ENCODE assay signal across 8 mouse cellular contexts in the genomic region with DNA sequence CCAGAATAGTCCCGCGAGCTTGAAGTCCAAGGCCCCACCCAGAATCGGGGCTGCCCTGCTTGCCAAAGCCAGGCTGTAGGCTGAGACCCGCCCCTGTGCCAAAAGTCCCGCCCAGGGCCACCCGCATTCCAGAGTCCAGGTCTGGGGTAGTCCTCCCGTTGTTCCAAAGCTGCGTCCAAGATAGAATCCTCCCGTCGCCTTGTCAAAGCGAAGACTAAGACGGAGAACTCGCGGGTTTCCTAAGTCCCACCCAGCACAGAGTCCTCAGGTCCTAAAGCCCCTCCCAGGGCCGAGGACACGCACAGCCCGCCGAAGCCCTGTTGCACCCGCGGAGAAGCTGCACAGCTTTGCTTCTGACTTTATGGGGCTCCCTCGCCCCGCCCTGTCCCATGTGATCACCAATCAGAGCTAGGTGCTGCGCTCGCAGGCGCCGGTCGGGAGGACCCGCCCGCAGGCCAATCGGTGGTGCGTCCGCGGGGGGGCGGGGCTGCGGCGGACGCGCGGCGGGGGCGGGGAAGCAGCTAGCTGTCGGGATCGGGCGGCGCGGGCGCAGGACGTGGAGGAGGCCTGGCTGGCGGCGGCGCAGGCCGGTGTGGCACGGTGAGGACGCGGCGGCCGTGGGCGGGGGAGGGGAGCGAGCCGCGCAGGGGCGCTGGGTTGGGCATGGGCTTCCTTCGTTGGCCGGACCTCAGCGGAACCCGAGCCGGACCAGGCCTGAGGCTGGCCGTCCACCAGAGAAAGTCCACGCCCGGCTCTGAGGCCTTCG. TPM values are rescaled to one million over a fixed set of nuclear protein-coding genes. Genes with fewer than 3 reads are reported as not detected.
DNase-seq lines count a peak whose midpoint lies in the region; ATAC-seq and TF ChIP-seq lines count a peak whose summit lies in the region.

A gene (plus strand): TSS at position 495 of the 766 bp plus-strand sequence.

- peak within 1 kb of the TSS; percentile 83 for H3K4me3 ChIP-seq in ES-Bruce4 (ENCODE audit: low read depth, low read length)
- peak within 1 kb of the TSS; percentile 69 for H3K4me3 ChIP-seq in forebrain, embryonic 13.5 days
- H3K4me3 ChIP-seq in liver, postnatal 0 days (ENCODE audit: low read depth, low read length): peak within 1 kb of the TSS; percentile 64
- peak within 1 kb of the TSS; percentile 56 for H3K4me3 ChIP-seq in neural tube, embryonic 14.5 days (ENCODE audit: low read depth, low read length)

- under 1% methylated on average over 43 of the region's 71 CpGs for WGBS in forebrain, embryonic 13.5 days
- under 1% methylated on average over 71 of the region's 71 CpGs for WGBS in large intestine, adult 2 months
- WGBS in liver, postnatal 0 days (ENCODE audit: insufficient replicate concordance): 0% methylated on average over 64 of the region's 71 CpGs
- WGBS in neural tube, embryonic 14.5 days: under 1% methylated on average over 67 of the region's 71 CpGs

- peak; percentile 42 for TF ChIP-seq POLR2A in ES-Bruce4 (IDR thresholded peaks at IDR 0.05; ENCODE audit: insufficient read depth, low read length)

- peaks cover 7% of the 10 kb centered on the region for H3K36me3 ChIP-seq in ES-Bruce4 (ENCODE audit: control insufficient read depth, insufficient read depth, low read length, poor library complexity, severe bottlenecking)
- peaks cover 12% of the 10 kb centered on the region for H3K36me3 ChIP-seq in forebrain, embryonic 13.5 days (ENCODE audit: poor library complexity, severe bottlenecking)
- peaks cover 10% of the 10 kb centered on the region for H3K36me3 ChIP-seq in liver, postnatal 0 days (replicated peaks; ENCODE audit: insufficient read depth, low read length)
- H3K36me3 ChIP-seq in neural tube, embryonic 14.5 days (ENCODE audit: control insufficient read depth, insufficient read depth, low read length): peaks cover 4% of the 10 kb centered on the region; the same call in 1 of the 2 replicates

- TF ChIP-seq CTCF in ES-Bruce4 (IDR thresholded peaks at IDR 0.05; ENCODE audit: low read depth, low read length): no peak
- TF ChIP-seq CTCF in liver, postnatal 0 days (IDR thresholded peaks at IDR 0.05; ENCODE audit: low read depth): no peak

- peak; percentile 96 to 97 for DNase-seq in heart, postnatal 10 days
- peak; percentile 83 for DNase-seq in large intestine, adult 2 months (ENCODE audit: low read depth, low spot score)
- DNase-seq in liver, postnatal 0 days: peak; percentile 97
- peak; percentile 95 for DNase-seq in testis, postnatal 10 days (ENCODE audit: low spot score)

- peak; percentile 92 for ATAC-seq in cerebellum, adult (ENCODE audit: insufficient number of reproducible peaks, low FRiP score, low TSS enrichment)
- peak; percentile 98 for ATAC-seq in forebrain, embryonic 13.5 days
- ATAC-seq in liver, postnatal 0 days: peak; percentile 98
- ATAC-seq in neural tube, embryonic 14.5 days (ENCODE audit: low read depth): peak; percentile 97

- H3K27me3 ChIP-seq in ES-Bruce4 (ENCODE audit: control insufficient read depth, insufficient read depth, low read length, poor library complexity, severe bottlenecking): no peaks in the 10 kb centered on the region
- no peaks in the 10 kb centered on the region for H3K27me3 ChIP-seq in forebrain, embryonic 13.5 days
- H3K27me3 ChIP-seq in liver, postnatal 0 days (ENCODE audit: insufficient read depth, low read length): no peaks in the 10 kb centered on the region
- no peaks in the 10 kb centered on the region for H3K27me3 ChIP-seq in neural tube, embryonic 14.5 days (ENCODE audit: control insufficient read depth, insufficient read depth, low read length)

- H3K4me2 ChIP-seq in forebrain, embryonic 13.5 days: peak within 1 kb of the TSS; percentile 91
- H3K4me2 ChIP-seq in liver, postnatal 0 days (ENCODE audit: low read depth, low read length): peak within 1 kb of the TSS; percentile 93
- H3K4me2 ChIP-seq in neural tube, embryonic 14.5 days (ENCODE audit: low read depth, low read length): peak within 1 kb of the TSS; percentile 77

- peak within 1 kb of the TSS; percentile 39 for H3K9ac ChIP-seq in ES-Bruce4 (ENCODE audit: low read depth, poor library complexity, severe bottlenecking)
- peak within 1 kb of the TSS; percentile 87 for H3K9ac ChIP-seq in forebrain, embryonic 13.5 days
- H3K9ac ChIP-seq in liver, postnatal 0 days (replicated peaks): peak within 1 kb of the TSS; percentile 76
- H3K9ac ChIP-seq in neural tube, embryonic 14.5 days (replicated peaks; ENCODE audit: low read depth, low read length): peak within 1 kb of the TSS; percentile 61

- 0 out of 2 replicates have a peak within 1 kb of the TSS, but pooled peaks have one; percentile 16 for H3K27ac ChIP-seq in ES-Bruce4 (ENCODE audit: insufficient read depth, low read length)
- peak within 1 kb of the TSS; percentile 60 for H3K27ac ChIP-seq in forebrain, embryonic 13.5 days
- peak within 1 kb of the TSS; percentile 80 for H3K27ac ChIP-seq in liver, postnatal 0 days (ENCODE audit: low read depth)
- 0 out of 2 replicates have a peak within 1 kb of the TSS, but pooled peaks have one; percentile 10 for H3K27ac ChIP-seq in neural tube, embryonic 14.5 days (ENCODE audit: low read depth, low read length)

- H3K9me3 ChIP-seq in ES-Bruce4 (replicated peaks; ENCODE audit: control insufficient read depth, insufficient read depth, low read length, poor library complexity, severe bottlenecking): no peaks in the 10 kb centered on the region
- no peaks in the 10 kb centered on the region for H3K9me3 ChIP-seq in forebrain, embryonic 13.5 days (replicated peaks)
- H3K9me3 ChIP-seq in liver, postnatal 0 days (ENCODE audit: low read length): no peaks in the 10 kb centered on the region
- no peaks in the 10 kb centered on the region for H3K9me3 ChIP-seq in neural tube, embryonic 14.5 days (ENCODE audit: control insufficient read depth, low read length)

- intact Hi-C loops in heart, postnatal 10 days (cut with DNase I): loop anchor here (5.0 kb wide), 3 partner anchors 121 to 216 kb away; a partner anchor contains a TSS

- no peaks in the 10 kb centered on the region for H3K4me1 ChIP-seq in ES-Bruce4 (ENCODE audit: control insufficient read depth, insufficient read depth, low read length)
- peaks cover 16% of the 10 kb centered on the region for H3K4me1 ChIP-seq in forebrain, embryonic 13.5 days
- H3K4me1 ChIP-seq in liver, postnatal 0 days (ENCODE audit: insufficient read depth): peaks cover 18% of the 10 kb centered on the region
- peaks cover 11% of the 10 kb centered on the region for H3K4me1 ChIP-seq in neural tube, embryonic 14.5 days (ENCODE audit: control insufficient read depth, insufficient read depth, low read length)

- no peak for TF ChIP-seq EP300 in ES-Bruce4 (IDR thresholded peaks at IDR 0.05; ENCODE audit: insufficient read depth, low read depth, low read length)
- TF ChIP-seq EP300 in liver, postnatal 0 days (IDR thresholded peaks at IDR 0.05; ENCODE audit: low read depth): peak; percentile 39; the same call in 1 of the 2 replicates

RNA-seq across cellular contexts. Expression of the gene that starts here (rescaled TPM):
- 4.0 and 5.0 TPM in 2 replicates for polyA plus RNA-seq in ES-Bruce4 (2011; ENCODE audit: insufficient read depth, insufficient read length, low read depth, missing spikeins)
- 2.7 and 3.5 TPM in 2 replicates for polyA plus RNA-seq in forebrain, embryonic 13.5 days (2015; fragmentation: Nextera tagmentation; extraction: Ambion mirVana)
- 10 to 100 TPM; 16.5 to 18.6 TPM for total RNA-seq in heart, postnatal 10 days (2021)
- polyA plus RNA-seq in large intestine, adult 2 months (2012; rRNA removed): 12.0 and 17.7 TPM in 2 replicates
- polyA plus RNA-seq in liver, postnatal 0 days (2015; fragmentation: Nextera tagmentation; extraction: Ambion mirVana): 3.9 and 4.0 TPM in 2 replicates
- polyA plus RNA-seq in neural tube, embryonic 14.5 days (2014; fragmentation: Nextera tagmentation; extraction: Ambion mirVana): 5.5 and 5.7 TPM in 2 replicates

Comparison
In these comparisons a context has a peak if more than half of its experiments do, and no peak if none do; other contexts are left out.
1. Peak in every context shown above with its lines: DNase-seq, ATAC-seq, H3K4me3 ChIP-seq and H3K27ac ChIP-seq.
2. H3K27ac ChIP-seq: peak in every context shown above with its lines; median percentile 80 in liver, postnatal 0 days; 60 in forebrain, embryonic 13.5 days; 16 in ES-Bruce4; 10 in neural tube, embryonic 14.5 days.